Mouse (Mus musculus) embryonic fibroblast, embryonic 13.5 days (primary cell): ENCODE results near the gene Gm11236.
"Not testable (repeated sequence)": the region's sequence is repeated elsewhere in the genome, so short reads cannot be mapped to it uniquely, and the experiment has no call there.

Experiments used
- CTCF ChIP-seq: IDR thresholded peaks from 2 replicates; pipeline ENCODE4 v1.5.1; 2011; ENCODE audit warnings: mild to moderate bottlenecking, control low read depth, low read length, moderate library complexity, borderline replicate concordance; ENCODE audit not compliant: insufficient read depth
- POLR2A ChIP-seq: IDR thresholded peaks from 2 replicates; pipeline ENCODE4 v1.6.1; 2011; ENCODE audit warnings: low read depth, mild to moderate bottlenecking, control low read depth, low read length, moderate library complexity

- TF ChIP-seq CTCF, POLR2A: not testable (repeated sequence)
Measured at GRCm38 (mm10) chr4:73622684-73623083, 15.2 kb upstream of the Gm11236 start, which contains the start of gene Gm11237.
